ENCODE assay signal across 11 mouse cellular contexts in the genomic region with DNA sequence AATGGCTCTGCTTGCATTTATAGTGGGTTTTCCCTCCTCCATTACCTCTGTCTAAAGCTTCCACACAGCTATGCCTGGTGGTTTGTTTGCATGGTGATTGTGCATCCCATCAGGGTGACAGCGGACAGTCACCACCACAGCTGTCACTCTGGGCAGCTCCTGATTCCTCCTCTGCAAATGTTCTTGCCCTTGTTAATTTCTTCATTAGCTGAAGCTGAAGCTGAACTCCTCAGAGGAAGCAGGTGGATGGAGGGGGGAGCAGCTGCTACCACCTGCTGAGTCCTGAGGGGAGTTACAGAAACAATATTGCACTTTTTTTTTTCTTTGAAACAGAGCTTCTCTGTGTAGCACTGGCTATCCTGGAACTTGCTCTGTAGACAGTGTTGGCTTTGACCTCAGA.
DNase-seq lines count a peak whose midpoint lies in the region; ATAC-seq and TF ChIP-seq lines count a peak whose summit lies in the region.
"Had no signal": no experiment of that assay in that cellular context is flagged by ENCODE, and none has a peak within 500 bp of the region (broad histone marks: within the 10 kb centered on the region; RNA-seq: fewer than 3 reads in every experiment).

No protein-coding gene starts in this region.

- ATAC-seq in liver, embryonic 11.5 days (replicated peaks; ENCODE audit: low FRiP score): no peak

- peak overlapping the region; percentile 58 for H3K27ac ChIP-seq in gastrocnemius, adult 2 months
- 0 out of 2 replicates have a peak overlapping the region, but pooled peaks have one; percentile 57 for H3K27ac ChIP-seq in liver, embryonic 11.5 days (ENCODE audit: low read depth, low read length)
- peak overlapping the region; percentile 25; the same call in 1 of the 2 replicates for H3K27ac ChIP-seq in limb, embryonic 10.5 days
- H3K27ac ChIP-seq: forebrain, embryonic 10.5 days had no signal

- H3K9ac ChIP-seq in liver, embryonic 11.5 days (ENCODE audit: low read depth, low read length): no peak overlapping the region
- H3K9ac ChIP-seq: intestine, embryonic 15.5 days had no signal

- 0 out of 2 replicates have a peak, but pooled peaks cover 4% of the 10 kb centered on the region for H3K4me1 ChIP-seq in liver, embryonic 11.5 days (replicated peaks; ENCODE audit: control insufficient read depth, insufficient read depth, low read length)
- H3K4me1 ChIP-seq in limb, embryonic 10.5 days: peaks cover 18% of the 10 kb centered on the region

- H3K27me3 ChIP-seq in liver, embryonic 11.5 days (replicated peaks; ENCODE audit: control insufficient read depth, insufficient read depth, low read length): no peaks in the 10 kb centered on the region
- no peaks in the 10 kb centered on the region for H3K27me3 ChIP-seq in limb, embryonic 10.5 days (ENCODE audit: low read depth, poor library complexity, severe bottlenecking)
- H3K27me3 ChIP-seq: intestine, embryonic 15.5 days had no signal

- no peak for DNase-seq in gastrocnemius, adult 2 months
- DNase-seq in gastrocnemius, adult 18-20 months (ENCODE audit: low spot score): no peak
- DNase-seq in liver, embryonic 11.5 days (ENCODE audit: low spot score): no peak
- no peak for DNase-seq in liver
- DNase-seq in limb, embryonic 10.5 days (ENCODE audit: low spot score): no peak
- peak; percentile 67 for DNase-seq in thymus, postnatal 0 days (ENCODE audit: low spot score)
- no peak for DNase-seq in adrenal gland, postnatal 25 days
- DNase-seq in left cerebral cortex, adult 18-20 months (ENCODE audit: low spot score in 2 of 2): no peak
- DNase-seq: gastrocnemius, postnatal 36 days had no signal

- H3K9me3 ChIP-seq in liver, embryonic 11.5 days (ENCODE audit: control insufficient read depth, low read length): no peaks in the 10 kb centered on the region
- no peaks in the 10 kb centered on the region for H3K9me3 ChIP-seq in limb, embryonic 10.5 days (replicated peaks)
- H3K9me3 ChIP-seq: forebrain, embryonic 10.5 days; intestine, embryonic 15.5 days had no signal

- TF ChIP-seq CTCF in gastrocnemius, adult 2 months (IDR thresholded peaks at IDR 0.05): no peak

- no peak overlapping the region for H3K4me2 ChIP-seq in liver, embryonic 11.5 days
- H3K4me2 ChIP-seq: intestine, embryonic 15.5 days had no signal

- 76% methylated on average over 1 of the region's 1 CpGs for WGBS in liver, embryonic 11.5 days
- WGBS in limb, embryonic 10.5 days: 95% methylated on average over 1 of the region's 1 CpGs

- no peak overlapping the region for H3K4me3 ChIP-seq in gastrocnemius, adult 2 months
- no peak overlapping the region for H3K4me3 ChIP-seq in liver, embryonic 11.5 days (ENCODE audit: low read depth, low read length)
- H3K4me3 ChIP-seq in limb, embryonic 10.5 days: no peak overlapping the region
- H3K4me3 ChIP-seq: forebrain, embryonic 10.5 days; intestine, embryonic 15.5 days had no signal

- no peaks in the 10 kb centered on the region for H3K36me3 ChIP-seq in liver, embryonic 11.5 days (ENCODE audit: control insufficient read depth, insufficient read depth, low read length)
- no peaks in the 10 kb centered on the region for H3K36me3 ChIP-seq in limb, embryonic 10.5 days
- H3K36me3 ChIP-seq: forebrain, embryonic 10.5 days; intestine, embryonic 15.5 days had no signal

- intact Hi-C loops in gastrocnemius, adult 2 months (cut with DNase I): no loop called here
